Mouse (Mus musculus): ENCODE results near the gene Fnip2. TPM values are rescaled to one million over a fixed set of nuclear protein-coding genes. Genes with fewer than 3 reads are reported as not detected.

Fnip2 gene
- total RNA-seq, 1 experiment: 21.6 TPM

DNA sequence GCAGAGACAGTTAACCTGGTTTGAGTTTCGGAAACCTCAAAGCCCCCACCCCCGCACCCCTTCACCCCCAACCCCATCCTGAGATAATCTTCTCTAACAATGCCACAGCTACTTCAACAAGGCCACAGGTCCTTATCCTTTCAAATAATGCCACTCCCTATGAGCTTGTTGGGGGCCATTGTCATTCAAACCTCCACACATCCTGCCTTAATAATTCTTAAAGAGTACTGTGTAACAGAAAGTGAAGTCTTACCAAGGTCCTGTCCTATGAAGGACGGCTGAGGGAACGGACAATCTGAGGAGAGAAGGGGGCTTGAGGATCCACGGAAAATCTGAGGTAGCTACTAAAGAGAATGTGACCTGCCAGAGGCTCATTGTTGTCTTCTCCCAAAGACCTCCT is 132.6 kb downstream of the Fnip2 start:
- Histone ChIP-seq H3K9me3 (ENCODE audit: control insufficient read depth, insufficient read depth, low read depth, low read length) (no peaks in the 10 kb centered on the region), H3K36me3 (ENCODE audit: control insufficient read depth, insufficient read depth, low read length, poor library complexity, severe bottlenecking) (0 out of 2 replicates have a peak, but pooled peaks cover 2% of the 10 kb centered on the region), H3K27ac (ENCODE audit: insufficient read depth, low read depth, low read length, poor library complexity, severe bottlenecking) (no peak overlapping the region), H3K4me3 (ENCODE audit: insufficient read depth in 1 of 2, low read depth in 1 of 2, low read length in 2 of 2, poor library complexity in 1 of 2, severe bottlenecking in 1 of 2) (no peak overlapping the region), H3K4me1 (ENCODE audit: control insufficient read depth in 2 of 2, insufficient read depth in 2 of 2, low read length in 2 of 2, poor library complexity in 1 of 2) (peaks cover 13 to 16% of the 10 kb centered on the region in 2 experiments), H3K9ac (ENCODE audit: insufficient read depth, low read depth, low read length, poor library complexity, severe bottlenecking) (no peak overlapping the region)
- no peak for TF ChIP-seq ZC3H11A (IDR thresholded peaks at IDR 0.05; ENCODE audit: borderline replicate concordance, low read depth, low read length)
- TF ChIP-seq ZNF384 (IDR thresholded peaks at IDR 0.05; ENCODE audit: low read depth, low read length): no peak
- TF ChIP-seq HCFC1 (IDR thresholded peaks at IDR 0.05; ENCODE audit: borderline replicate concordance, insufficient read depth, low read length): no peak
- TF ChIP-seq MAFK (IDR thresholded peaks at IDR 0.05; ENCODE audit: insufficient read depth, low read depth, low read length): no peak
- 0 out of 2 replicates have a peak, but pooled peaks have one; percentile 60 for TF ChIP-seq CHD2 (IDR thresholded peaks at IDR 0.05; ENCODE audit: low read depth, low read length)
- DNase-seq (ENCODE audit: low read depth, low spot score): peak; percentile 45
- in situ Hi-C loops (cut with MboI; ENCODE audit: low sequenced_read_pairs in 2 of 2, unreplicated experiment in 2 of 2): loop anchor here in 1 of 2 experiments (25.0 kb wide), 1 partner anchor 223 kb away; no protein-coding TSS in a partner anchor

- H3K4me1 ChIP-seq (ENCODE audit: control insufficient read depth in 2 of 2, insufficient read depth in 2 of 2, low read length in 2 of 2, poor library complexity in 1 of 2): peaks cover 13 to 16% of the 10 kb centered on the region in 2 experiments
- H3K4me3 ChIP-seq (ENCODE audit: insufficient read depth in 1 of 2, low read depth in 1 of 2, low read length in 2 of 2, poor library complexity in 1 of 2, severe bottlenecking in 1 of 2): no peak overlapping the region
- H3K27ac ChIP-seq (ENCODE audit: insufficient read depth, low read depth, low read length, poor library complexity, severe bottlenecking): no peak overlapping the region
- no peak for TF ChIP-seq HCFC1 (IDR thresholded peaks at IDR 0.05; ENCODE audit: borderline replicate concordance, insufficient read depth, low read length)
- no peak for TF ChIP-seq CHD2 (IDR thresholded peaks at IDR 0.05; ENCODE audit: low read depth, low read length)
- TF ChIP-seq ZNF384 (IDR thresholded peaks at IDR 0.05; ENCODE audit: low read depth, low read length): no peak
- TF ChIP-seq ZC3H11A (IDR thresholded peaks at IDR 0.05; ENCODE audit: borderline replicate concordance, low read depth, low read length): no peak
- no peak for TF ChIP-seq MAFK (IDR thresholded peaks at IDR 0.05; ENCODE audit: insufficient read depth, low read depth, low read length)
- no peak for DNase-seq (ENCODE audit: low read depth, low spot score)
- H3K36me3 ChIP-seq (ENCODE audit: control insufficient read depth, insufficient read depth, low read length, poor library complexity, severe bottlenecking): 0 out of 2 replicates have a peak, but pooled peaks cover 2% of the 10 kb centered on the region
- in situ Hi-C loops (cut with MboI; ENCODE audit: low sequenced_read_pairs in 2 of 2, unreplicated experiment in 2 of 2): loop anchor here in 1 of 2 experiments (25.0 kb wide), 1 partner anchor 222 kb away; no protein-coding TSS in a partner anchor
- no peaks in the 10 kb centered on the region for H3K9me3 ChIP-seq (ENCODE audit: control insufficient read depth, insufficient read depth, low read depth, low read length)
- H3K9ac ChIP-seq (ENCODE audit: insufficient read depth, low read depth, low read length, poor library complexity, severe bottlenecking): no peak overlapping the region
Observed at GRCm38 (mm10) chr3:79434436-79434835, 133.2 kb downstream of the Fnip2 start.

- Histone ChIP-seq H3K36me3 (ENCODE audit: control insufficient read depth, insufficient read depth, low read length, poor library complexity, severe bottlenecking) (0 out of 2 replicates have a peak, but pooled peaks cover 2% of the 10 kb centered on the region), H3K9me3 (ENCODE audit: control insufficient read depth, insufficient read depth, low read depth, low read length) (no peaks in the 10 kb centered on the region), H3K9ac (ENCODE audit: insufficient read depth, low read depth, low read length, poor library complexity, severe bottlenecking) (no peak overlapping the region), H3K4me3 (ENCODE audit: insufficient read depth in 1 of 2, low read depth in 1 of 2, low read length in 2 of 2, poor library complexity in 1 of 2, severe bottlenecking in 1 of 2) (no peak overlapping the region), H3K27ac (ENCODE audit: insufficient read depth, low read depth, low read length, poor library complexity, severe bottlenecking) (no peak overlapping the region), H3K4me1 (ENCODE audit: control insufficient read depth in 2 of 2, insufficient read depth in 2 of 2, low read length in 2 of 2, poor library complexity in 1 of 2) (peaks cover 13 to 16% of the 10 kb centered on the region in 2 experiments)
- no peak for DNase-seq (ENCODE audit: low read depth, low spot score)
- TF ChIP-seq MAFK (IDR thresholded peaks at IDR 0.05; ENCODE audit: insufficient read depth, low read depth, low read length): no peak
- TF ChIP-seq ZC3H11A (IDR thresholded peaks at IDR 0.05; ENCODE audit: borderline replicate concordance, low read depth, low read length): peak; percentile 12; the same call in 1 of the 2 replicates
- TF ChIP-seq ZNF384 (IDR thresholded peaks at IDR 0.05; ENCODE audit: low read depth, low read length): no peak
- TF ChIP-seq CHD2 (IDR thresholded peaks at IDR 0.05; ENCODE audit: low read depth, low read length): no peak
- in situ Hi-C loops (cut with MboI; ENCODE audit: low sequenced_read_pairs in 2 of 2, unreplicated experiment in 2 of 2): loop anchor here in 1 of 2 experiments (25.0 kb wide), 1 partner anchor 221 kb away; no protein-coding TSS in a partner anchor
Observed at GRCm38 (mm10) chr3:79433593-79433992, 134.0 kb downstream of the Fnip2 start.

GRCm38 (mm10) chr3:79425441-79425840 is 142.2 kb downstream of the Fnip2 start:
- no peak overlapping the region for H3K4me3 ChIP-seq (ENCODE audit: insufficient read depth in 1 of 2, low read depth in 1 of 2, low read length in 2 of 2, poor library complexity in 1 of 2, severe bottlenecking in 1 of 2)
- in situ Hi-C loops (cut with MboI; ENCODE audit: low sequenced_read_pairs in 2 of 2, unreplicated experiment in 2 of 2): loop anchor here in 1 of 2 experiments (25.0 kb wide), 1 partner anchor 213 kb away; no protein-coding TSS in a partner anchor
- no peak overlapping the region for H3K27ac ChIP-seq (ENCODE audit: insufficient read depth, low read depth, low read length, poor library complexity, severe bottlenecking)
- no peaks in the 10 kb centered on the region for H3K36me3 ChIP-seq (ENCODE audit: control insufficient read depth, insufficient read depth, low read length, poor library complexity, severe bottlenecking)
- TF ChIP-seq CHD2 (IDR thresholded peaks at IDR 0.05; ENCODE audit: low read depth, low read length): no peak
- TF ChIP-seq HCFC1 (IDR thresholded peaks at IDR 0.05; ENCODE audit: borderline replicate concordance, insufficient read depth, low read length): no peak
- TF ChIP-seq ZC3H11A (IDR thresholded peaks at IDR 0.05; ENCODE audit: borderline replicate concordance, low read depth, low read length): no peak
- TF ChIP-seq MAFK (IDR thresholded peaks at IDR 0.05; ENCODE audit: insufficient read depth, low read depth, low read length): no peak
- TF ChIP-seq ZNF384 (IDR thresholded peaks at IDR 0.05; ENCODE audit: low read depth, low read length): no peak
- DNase-seq (ENCODE audit: low read depth, low spot score): no peak
- no peaks in the 10 kb centered on the region for H3K4me1 ChIP-seq (ENCODE audit: control insufficient read depth in 2 of 2, insufficient read depth in 2 of 2, low read length in 2 of 2, poor library complexity in 1 of 2)
- H3K9me3 ChIP-seq (ENCODE audit: control insufficient read depth, insufficient read depth, low read depth, low read length): no peaks in the 10 kb centered on the region
- no peak overlapping the region for H3K9ac ChIP-seq (ENCODE audit: insufficient read depth, low read depth, low read length, poor library complexity, severe bottlenecking)
